Mouse (Mus musculus) cortical plate, adult 2 months (tissue): ENCODE results near the gene Trim75. TPM values are rescaled to one million over a fixed set of nuclear protein-coding genes. Genes with fewer than 3 reads are reported as not detected.
"Not testable (repeated sequence)": the region's sequence is repeated elsewhere in the genome, so short reads cannot be mapped to it uniquely, and the experiment has no call there.

Source experiments
- H3K27ac ChIP-seq: fragments of 200-500 bp; 2 replicates; pipeline ENCODE4 v1.5.1; 2012; ENCODE audit warnings: low read length, control low read depth, inconsistent platforms; ENCODE audit not compliant: insufficient read depth
- H3K4me1 ChIP-seq: fragments of 200-500 bp; 2 replicates; pipeline ENCODE4 v1.6.1; 2011; ENCODE audit warnings: low read length; ENCODE audit not compliant: control insufficient read depth, insufficient read depth
- H3K4me3 ChIP-seq: fragments of 200-500 bp; 2 replicates; pipeline ENCODE4 v1.5.1; 2011; ENCODE audit warnings: mild to moderate bottlenecking, low read length, control low read depth; ENCODE audit not compliant: insufficient read depth
- CTCF ChIP-seq: fragments of 200-500 bp; IDR thresholded peaks from 2 replicates; pipeline ENCODE4 v1.5.1; 2011; ENCODE audit warnings: mild to moderate bottlenecking, control low read depth, low read length; ENCODE audit not compliant: insufficient read depth; ENCODE audit errors: extremely low read depth
- POLR2A ChIP-seq: fragments of 200-500 bp; IDR thresholded peaks from 2 replicates; pipeline ENCODE4 v1.6.1; 2011; ENCODE audit warnings: mild to moderate bottlenecking, low read length, control low read depth; ENCODE audit not compliant: insufficient read depth; ENCODE audit errors: extremely low read depth
- polyA plus RNA-seq: library from polyadenylated mRNA; depleted of rRNA; stranded (reverse); fragments of >200 nt; gene quantifications from 2 replicates; pipeline ENCODE4 v1.2.3, GENCODE M21; 2012; rRNA removed

Gene Trim75
- not detected in 2 replicates for polyA plus RNA-seq

DNA sequence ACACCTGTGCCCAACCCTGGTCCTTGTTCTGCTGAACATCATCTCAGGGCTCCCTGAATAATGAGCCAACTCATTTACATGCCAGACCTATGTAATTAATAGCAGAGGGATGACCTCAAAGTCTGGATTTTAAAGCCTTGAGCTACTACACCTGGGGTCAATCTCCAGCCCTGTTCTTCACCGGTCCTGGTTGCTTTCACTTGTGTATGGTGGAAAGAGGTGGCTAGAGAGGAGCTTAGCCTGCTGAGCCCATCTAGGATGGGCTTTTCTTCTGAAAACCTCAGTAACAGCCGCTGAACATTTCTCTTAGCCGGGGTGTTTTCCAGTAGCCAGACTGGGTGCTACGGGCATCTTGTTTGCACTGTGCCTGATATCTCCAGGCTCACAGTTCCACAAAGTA is at the start of gene Trim75:
Gene Trim75 (minus strand): TSS at position 101 of the 400 bp plus-strand sequence.
- H3K27ac ChIP-seq, result no peak within 1 kb of the TSS
- no peak for TF ChIP-seq POLR2A
- no peak for TF ChIP-seq CTCF

DNA sequence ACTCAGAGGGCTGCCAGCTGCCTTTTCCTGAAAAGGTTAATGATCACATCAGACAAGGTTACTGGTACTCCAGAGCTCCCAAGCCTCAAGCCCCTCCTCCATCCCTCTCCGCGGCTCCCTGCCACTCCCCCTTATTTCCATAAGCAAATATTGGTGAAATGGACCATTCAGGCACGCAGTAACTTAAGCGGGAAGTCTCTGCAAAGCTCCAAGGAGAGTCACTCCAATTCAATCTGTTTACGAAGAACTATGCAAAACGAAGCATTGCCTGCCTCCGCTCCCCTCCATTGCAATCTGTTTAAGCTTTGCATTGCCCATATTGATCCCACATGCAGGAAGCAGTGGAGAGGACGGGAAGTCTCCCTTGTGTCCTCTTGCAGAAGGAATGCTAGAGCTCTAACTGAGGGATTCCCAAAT is 49.5 kb upstream of the Trim75 start, which contains the start of gene Apela:
Gene Apela (minus strand): TSS at position 220 of the 417 bp plus-strand sequence.
- no peak within 1 kb of the TSS for H3K4me3 ChIP-seq
- TF ChIP-seq POLR2A (no peak), CTCF (no peak)
- H3K27ac ChIP-seq, result no peak within 1 kb of the TSS
- no peaks in the 10 kb centered on the region for H3K4me1 ChIP-seq

More for the DNA sequence above, at the start of gene Trim75:
- Histone ChIP-seq H3K4me1 (no peaks in the 10 kb centered on the region), H3K4me3 (no peak within 1 kb of the TSS)

DNA sequence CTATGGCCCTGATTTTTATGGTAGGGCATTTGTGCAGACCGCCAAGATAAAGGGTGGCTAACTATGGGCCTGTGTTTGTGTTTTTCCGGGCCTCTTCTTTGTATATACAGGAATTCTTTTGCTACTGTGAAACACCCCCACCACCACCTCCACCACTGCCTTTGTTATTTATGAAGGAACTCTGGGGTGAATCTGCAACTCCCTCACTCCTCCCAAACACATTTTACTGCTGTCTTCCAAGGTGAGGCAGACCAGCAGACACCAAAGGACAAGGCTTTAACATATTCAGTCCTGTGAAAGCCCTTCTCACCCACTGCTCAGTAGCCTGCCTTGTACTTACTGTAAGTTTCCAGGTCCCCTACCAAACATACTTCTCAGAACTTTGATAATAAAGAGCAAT is 46.5 kb upstream of the Trim75 start:
- TF ChIP-seq CTCF, result no peak
- no peak for TF ChIP-seq POLR2A
- H3K27ac ChIP-seq, result no peak overlapping the region

DNA sequence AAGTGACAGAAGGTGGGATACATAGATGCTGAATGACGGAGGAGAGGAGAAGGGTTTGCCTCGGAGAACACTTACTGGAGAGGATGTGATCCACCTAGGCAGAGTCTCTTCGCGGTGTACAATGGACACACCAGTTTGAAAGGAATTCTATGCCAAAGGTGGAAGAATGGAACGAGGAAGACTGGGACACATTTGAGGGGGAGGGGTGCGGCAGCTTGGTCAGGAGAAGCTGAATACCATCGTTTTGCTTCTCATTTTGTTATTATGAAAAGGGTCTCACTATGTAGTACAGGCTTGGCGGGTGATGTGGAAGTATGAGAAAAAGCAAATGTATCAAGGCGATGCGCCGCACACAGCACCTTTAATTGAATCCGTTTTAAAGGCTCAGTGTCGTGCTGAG is 45.4 kb upstream of the Trim75 start:
- TF ChIP-seq POLR2A (no peak), CTCF (no peak)
- Histone ChIP-seq H3K27ac (no peak overlapping the region), H3K4me3 (no peak overlapping the region), H3K4me1 (no peaks in the 10 kb centered on the region)

More for the DNA sequence above, 46.5 kb upstream of the Trim75 start:
- Histone ChIP-seq H3K4me3 (no peak overlapping the region), H3K4me1 (no peaks in the 10 kb centered on the region)

DNA sequence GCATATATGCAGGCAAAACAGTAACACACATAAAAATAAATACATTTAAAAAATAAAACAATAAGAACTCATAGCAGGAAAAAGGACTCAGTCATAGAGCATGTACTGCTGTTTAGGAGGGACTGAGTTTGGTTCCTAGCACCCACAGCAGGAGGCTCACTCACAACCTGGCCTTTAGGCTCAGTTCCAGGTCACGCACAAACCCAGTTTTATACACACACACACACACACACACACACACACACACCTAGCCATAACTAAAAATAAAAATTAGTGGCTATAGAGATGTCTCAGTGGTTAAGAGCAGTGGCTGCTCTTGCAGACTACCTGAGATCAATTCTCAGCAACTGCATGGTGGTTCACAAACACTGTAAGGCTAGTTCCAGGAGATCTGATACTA is 44.5 kb upstream of the Trim75 start:
- Histone ChIP-seq H3K4me3 (no peak overlapping the region), H3K27ac (no peak overlapping the region), H3K4me1 (no peaks in the 10 kb centered on the region)
- no peak for TF ChIP-seq CTCF
- no peak for TF ChIP-seq POLR2A

DNA sequence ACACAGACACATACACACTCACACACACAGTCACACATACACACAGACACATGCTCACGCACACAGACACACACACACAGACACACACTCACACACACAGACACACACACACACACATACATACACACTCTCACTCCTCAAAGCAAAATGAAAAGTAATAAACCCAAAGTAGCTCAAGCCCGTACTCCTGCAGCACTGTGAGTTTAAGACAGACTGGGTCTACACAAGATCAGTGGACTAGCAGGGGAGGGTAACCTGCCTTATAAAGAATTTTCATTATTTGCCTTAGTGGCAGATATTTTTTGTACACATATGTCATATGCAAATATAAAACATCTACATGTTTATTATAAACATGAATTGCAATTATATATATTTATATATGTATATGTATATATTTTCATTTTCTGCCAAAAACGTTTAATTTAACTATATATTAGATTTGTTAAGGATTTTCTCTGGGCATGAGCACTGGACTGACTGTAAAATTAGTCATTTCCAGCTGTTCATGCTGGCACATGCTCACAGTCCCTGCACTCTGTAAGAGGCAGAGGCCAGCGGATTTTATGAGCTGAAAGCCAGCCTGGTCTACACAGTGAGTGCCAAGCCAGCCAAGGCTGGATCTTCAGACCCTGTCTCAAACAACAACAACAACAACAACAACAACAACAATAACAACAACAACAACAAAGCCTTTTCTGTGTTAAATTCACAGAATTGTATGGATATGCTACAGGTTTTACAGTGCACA is 43.3 kb upstream of the Trim75 start:
- H3K4me1 ChIP-seq, result no peaks in the 10 kb centered on the region
- H3K27ac ChIP-seq, result no peak overlapping the region
- H3K4me3 ChIP-seq, result no peak overlapping the region
- no peak for TF ChIP-seq POLR2A
- TF ChIP-seq CTCF, result no peak

DNA sequence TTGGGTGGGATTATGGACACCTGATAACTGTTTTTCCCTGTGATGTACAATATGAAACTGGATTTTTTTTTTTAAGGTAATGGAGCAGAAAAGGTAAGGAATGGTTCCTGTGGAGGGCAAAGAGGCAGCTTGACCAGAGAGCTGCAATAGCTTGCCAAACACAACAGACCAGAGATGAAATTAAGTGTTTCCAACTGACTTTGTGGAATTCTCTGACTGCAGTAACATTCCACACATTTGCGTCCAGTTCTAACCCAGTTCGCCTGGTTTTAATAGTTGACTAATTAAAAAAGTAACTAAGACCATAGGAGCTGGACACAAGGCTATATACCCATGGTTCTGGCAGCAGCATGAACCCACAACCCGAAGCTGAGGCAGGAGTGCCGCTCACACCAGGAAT is 42.1 kb upstream of the Trim75 start:
- Histone ChIP-seq H3K27ac (no peak overlapping the region), H3K4me1 (no peaks in the 10 kb centered on the region), H3K4me3 (no peak overlapping the region)
- TF ChIP-seq CTCF (no peak), POLR2A (no peak)

DNA sequence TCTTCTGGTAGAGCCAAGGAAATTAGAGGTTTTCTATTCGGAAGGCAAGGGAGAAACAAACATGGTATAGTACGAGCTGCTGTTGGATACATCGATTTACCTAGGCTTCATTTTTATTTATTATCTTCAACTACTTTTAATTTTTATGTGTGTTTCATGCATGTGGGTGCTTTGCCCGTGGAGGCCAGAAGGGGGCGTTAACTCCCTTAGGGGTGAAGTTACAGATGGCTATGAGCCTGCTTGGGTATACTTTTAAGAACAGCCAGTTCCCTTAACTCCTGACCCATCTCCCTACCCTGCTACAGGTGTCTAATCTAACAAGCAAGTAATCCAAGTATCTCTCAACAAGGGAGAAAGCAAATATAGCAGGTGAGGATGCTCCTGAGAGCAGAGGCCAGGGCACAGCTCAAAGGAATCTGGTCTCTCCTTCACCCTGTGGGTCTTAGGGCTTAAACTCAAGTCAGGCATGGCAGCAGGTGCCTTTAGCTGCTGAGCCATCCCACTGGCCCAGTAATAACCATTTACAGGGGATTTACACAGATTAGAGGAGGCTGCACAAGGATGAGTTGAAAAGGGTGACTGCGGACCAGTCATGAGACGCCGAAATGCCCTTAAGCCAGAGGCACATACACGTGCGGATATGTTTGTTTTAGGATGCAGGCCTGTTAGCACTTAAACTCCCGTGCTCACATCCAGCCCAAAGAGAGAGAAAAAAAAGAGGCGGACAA is 41.5 kb upstream of the Trim75 start:
- Histone ChIP-seq H3K4me1 (no peaks in the 10 kb centered on the region), H3K27ac (no peak overlapping the region)
- TF ChIP-seq POLR2A, result no peak
- TF ChIP-seq CTCF, result no peak

DNA sequence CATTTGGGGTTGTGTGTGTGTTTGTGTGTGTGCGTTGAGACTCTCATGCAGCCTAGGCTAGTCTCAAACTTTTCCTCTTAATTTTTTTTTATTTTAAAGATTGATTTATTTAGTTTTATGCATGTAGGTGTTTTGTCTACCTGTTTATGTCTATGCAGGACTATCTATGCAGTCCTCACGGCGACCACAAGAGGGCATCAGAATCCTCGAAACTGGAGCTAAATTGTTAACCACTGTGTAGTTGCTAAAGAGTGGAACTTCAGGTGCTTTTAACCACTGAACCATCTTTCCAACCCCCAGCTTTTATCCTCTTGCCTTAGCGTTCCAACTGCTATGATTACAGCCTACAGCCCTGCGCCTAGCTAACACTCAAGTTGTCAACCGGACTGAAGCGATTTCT is 34.9 kb upstream of the Trim75 start:
- Histone ChIP-seq H3K4me1 (no peaks in the 10 kb centered on the region), H3K27ac (no peak overlapping the region), H3K4me3 (no peak overlapping the region)
- TF ChIP-seq POLR2A (no peak), CTCF (peak; percentile 69)

More for the DNA sequence above, 41.5 kb upstream of the Trim75 start:
- no peak overlapping the region for H3K4me3 ChIP-seq

DNA sequence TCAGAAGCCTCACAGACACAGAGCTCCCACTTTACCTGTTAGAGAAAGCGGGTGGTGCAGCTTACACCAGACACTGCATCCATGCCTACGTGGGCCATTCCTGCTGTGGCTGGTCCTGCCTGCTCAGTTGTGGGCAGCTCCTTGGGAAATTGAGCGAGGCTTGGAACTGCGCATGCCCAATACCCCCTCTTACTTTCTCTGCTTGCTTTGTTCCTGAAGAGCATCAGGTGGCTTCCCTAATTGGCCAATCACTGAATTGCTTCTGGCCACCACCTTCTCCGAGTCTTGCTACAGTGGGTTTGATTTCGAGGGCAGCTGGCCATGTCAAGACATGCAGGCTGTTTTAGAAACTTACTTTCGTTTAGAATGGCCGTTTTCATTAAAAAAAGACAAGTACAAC is 30.8 kb upstream of the Trim75 start, which contains the start of the genes Trim61 and Trim60:
Gene Trim61 (minus strand): TSS at position 101 of the 400 bp plus-strand sequence.
Gene Trim60 (minus strand): TSS at position 162 of the 400 bp plus-strand sequence.
- Histone ChIP-seq H3K4me1 (no peaks in the 10 kb centered on the region), H3K4me3 (no peak within 1 kb of the TSS), H3K27ac (no peak within 1 kb of the TSS)
- TF ChIP-seq CTCF, result no peak
- TF ChIP-seq POLR2A, result no peak

DNA sequence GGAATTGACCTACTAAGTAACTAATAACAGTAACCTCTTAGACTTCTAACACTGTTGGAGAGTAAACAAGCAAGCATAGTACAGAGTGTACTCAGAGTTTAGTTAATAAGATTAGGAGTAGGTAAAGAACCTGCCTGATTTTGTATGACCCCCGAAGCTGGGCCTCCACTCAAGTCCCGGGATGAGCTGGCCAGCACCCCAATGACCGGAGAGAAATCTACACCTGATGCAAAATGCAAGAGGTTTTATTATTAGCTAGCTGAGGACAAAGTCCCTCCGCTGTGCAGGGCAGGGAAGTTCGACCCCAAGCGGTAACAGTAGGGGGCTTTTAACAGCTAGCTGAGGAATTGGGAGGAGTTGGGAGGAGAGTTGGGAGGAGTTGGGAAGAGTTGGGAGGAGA is 20.0 kb upstream of the Trim75 start:
- not testable (repeated sequence) for H3K27ac ChIP-seq, H3K4me1 ChIP-seq, H3K4me3 ChIP-seq
